Mouse (Mus musculus): ENCODE results near the gene Pdhb. TPM values are rescaled to one million over a fixed set of nuclear protein-coding genes. Genes with fewer than 3 reads are reported as not detected.

The Pdhb gene
- total and polyA plus RNA-seq, 3 experiments: 109 to 140 TPM; not detected in 1

GRCm38 (mm10) chr14:8215208-8215778 is 42.5 kb upstream of the Pdhb start (continued):
- peak; percentile 5; the same call in 1 of the 2 replicates for TF ChIP-seq ETS1 (IDR thresholded peaks at IDR 0.05; ENCODE audit: low read depth, low read length)
- no peak for TF ChIP-seq POLR2AphosphoS5 (IDR thresholded peaks at IDR 0.05; ENCODE audit: borderline replicate concordance, low read depth, low read length)

GRCm38 (mm10) chr14:8214299-8215207 is 41.7 kb upstream of the Pdhb start:
- peaks cover 10% of the 10 kb centered on the region for H3K79me2 ChIP-seq (ENCODE audit: control insufficient read depth, insufficient read depth, low read length, poor library complexity)
- peaks cover 0 to 3% of the 10 kb centered on the region in 2 experiments; a peak in 2 of 4 replicates for H3K36me3 ChIP-seq (ENCODE audit: control insufficient read depth in 1 of 2, insufficient read depth in 2 of 2, low read length in 2 of 2)
- peaks cover 0 to 2% of the 10 kb centered on the region in 2 experiments; a peak in 3 of 4 replicates for H3K27me3 ChIP-seq (ENCODE audit: control insufficient read depth in 1 of 2, insufficient read depth in 2 of 2, low read length in 2 of 2)
- peak; percentile 60; the same call in 1 of the 2 replicates for TF ChIP-seq MXI1 (IDR thresholded peaks at IDR 0.05; ENCODE audit: low read depth, low read length)
- TF ChIP-seq POLR2A (IDR thresholded peaks at IDR 0.05; ENCODE audit: control insufficient read depth in 1 of 2, insufficient read depth in 1 of 2, low read depth in 1 of 2, low read length in 2 of 2, poor library complexity in 1 of 2): peak; percentile 2 to 9; a peak in 1 of 4 replicates
- no peak for TF ChIP-seq KAT2A (conservative IDR thresholded peaks at IDR 0.05; ENCODE audit: low read depth, low read length)
- TF ChIP-seq TAL1 (IDR thresholded peaks at IDR 0.05; ENCODE audit: low read length): no peak
- TF ChIP-seq NELFE (IDR thresholded peaks at IDR 0.05; ENCODE audit: low read depth, low read length): 0 out of 2 replicates have a peak, but pooled peaks have one; percentile 9
- TF ChIP-seq MYB (IDR thresholded peaks at IDR 0.05; ENCODE audit: low read depth, low read length): no peak
- TF ChIP-seq MYC (IDR thresholded peaks at IDR 0.05; ENCODE audit: low read depth, low read length): 0 out of 2 replicates have a peak, but pooled peaks have one; percentile 27
- TF ChIP-seq ZKSCAN1 (IDR thresholded peaks at IDR 0.05; ENCODE audit: low read depth, low read length): no peak
- no peak for TF ChIP-seq E2F4 (IDR thresholded peaks at IDR 0.05; ENCODE audit: borderline replicate concordance, low read depth, low read length)
- peak; percentile 74 for TF ChIP-seq BHLHE40 (IDR thresholded peaks at IDR 0.05; ENCODE audit: borderline replicate concordance, low read depth, low read length)
- no peak for TF ChIP-seq SMC3 (IDR thresholded peaks at IDR 0.05; ENCODE audit: low read depth, low read length)
- TF ChIP-seq ELF1 (IDR thresholded peaks at IDR 0.05; ENCODE audit: low read depth, low read length): no peak
- H3K4me3 ChIP-seq (ENCODE audit: control insufficient read depth in 1 of 2, insufficient read depth in 1 of 2, low read depth in 2 of 2, low read length in 2 of 2): peak overlapping the region; percentile 98 to 99
- H3K9ac ChIP-seq (ENCODE audit: control insufficient read depth, low read depth, low read length, poor library complexity, severe bottlenecking): peak overlapping the region; percentile 86
- H3K4me1 ChIP-seq (ENCODE audit: control insufficient read depth in 1 of 2, insufficient read depth in 2 of 2, low read length in 2 of 2): 0 out of 4 replicates have a peak, but pooled peaks cover 0 to 3% of the 10 kb centered on the region in 2 experiments
- peak; percentile 62 for DNase-seq (ENCODE audit: low read depth, low spot score)
- H3K27ac ChIP-seq (ENCODE audit: control insufficient read depth, low read depth, low read length): peak overlapping the region; percentile 66
- no peaks in the 10 kb centered on the region for H3K9me3 ChIP-seq (replicated peaks; ENCODE audit: insufficient read depth, low read length)

- 0 out of 4 replicates have a peak, but pooled peaks cover 0 to 3% of the 10 kb centered on the region in 2 experiments for H3K4me1 ChIP-seq (ENCODE audit: control insufficient read depth in 1 of 2, insufficient read depth in 2 of 2, low read length in 2 of 2)
- peak within 1 kb of the TSS; percentile 66 for H3K27ac ChIP-seq (ENCODE audit: control insufficient read depth, low read depth, low read length)
- DNase-seq (ENCODE audit: low read depth, low spot score): peak; percentile 94
- TF ChIP-seq UBTF (IDR thresholded peaks at IDR 0.05; ENCODE audit: borderline replicate concordance, insufficient read depth, low read depth, low read length) (peak; percentile 88), RCOR1 (IDR thresholded peaks at IDR 0.05; ENCODE audit: low read depth, low read length) (no peak), MAZ (IDR thresholded peaks at IDR 0.05; ENCODE audit: low read depth, low read length) (peak; percentile 64; the same call in 1 of the 2 replicates), MYC (IDR thresholded peaks at IDR 0.05; ENCODE audit: low read depth, low read length) (no peak), MAX (IDR thresholded peaks at IDR 0.05; ENCODE audit: low read length) (0 out of 2 replicates have a peak, but pooled peaks have one; percentile 23), ZNF384 (IDR thresholded peaks at IDR 0.05; ENCODE audit: low read depth, low read length) (no peak), TCF12 (IDR thresholded peaks at IDR 0.05; ENCODE audit: low read depth, low read length) (peak; percentile 43), MAFK (IDR thresholded peaks at IDR 0.05; ENCODE audit: borderline replicate concordance, low read depth, low read length) (no peak), CHD1 (IDR thresholded peaks at IDR 0.05; ENCODE audit: low read depth, low read length) (no peak), USF1 (IDR thresholded peaks at IDR 0.05; ENCODE audit: low read depth, low read length) (no peak), KAT2A (conservative IDR thresholded peaks at IDR 0.05; ENCODE audit: low read depth, low read length) (no peak), BHLHE40 (IDR thresholded peaks at IDR 0.05; ENCODE audit: borderline replicate concordance, low read depth, low read length) (no peak), TBP (IDR thresholded peaks at IDR 0.05; ENCODE audit: low read depth, low read length) (no peak), ZKSCAN1 (IDR thresholded peaks at IDR 0.05; ENCODE audit: low read depth, low read length) (no peak), MYB (IDR thresholded peaks at IDR 0.05; ENCODE audit: low read depth, low read length) (no peak), HCFC1 (IDR thresholded peaks at IDR 0.05; ENCODE audit: low read depth, low read length) (no peak), NELFE (IDR thresholded peaks at IDR 0.05; ENCODE audit: low read depth, low read length) (no peak; the same call in 1 of the 2 replicates)
These were observed 41.0 kb upstream of the Pdhb start, which contains the start of gene Kctd6 for GRCm38 (mm10) chr14:8213803-8214224. TSS of gene Kctd6 (plus strand) at chr14:8214140.

More at GRCm38 (mm10) chr14:8213803-8214224, 41.0 kb upstream of the Pdhb start, which contains the start of gene Kctd6:
- Histone ChIP-seq H3K4me3 (ENCODE audit: control insufficient read depth in 1 of 2, insufficient read depth in 1 of 2, low read depth in 2 of 2, low read length in 2 of 2) (peak within 1 kb of the TSS; percentile 98 to 99), H3K79me2 (ENCODE audit: control insufficient read depth, insufficient read depth, low read length, poor library complexity) (peaks cover 10% of the 10 kb centered on the region), H3K9me3 (replicated peaks; ENCODE audit: insufficient read depth, low read length) (no peaks in the 10 kb centered on the region), H3K9ac (ENCODE audit: control insufficient read depth, low read depth, low read length, poor library complexity, severe bottlenecking) (peak within 1 kb of the TSS; percentile 86), H3K36me3 (ENCODE audit: control insufficient read depth in 1 of 2, insufficient read depth in 2 of 2, low read length in 2 of 2) (peaks cover 0 to 3% of the 10 kb centered on the region in 2 experiments; a peak in 2 of 4 replicates), H3K27me3 (ENCODE audit: control insufficient read depth in 1 of 2, insufficient read depth in 2 of 2, low read length in 2 of 2) (peaks cover 0 to 2% of the 10 kb centered on the region in 2 experiments; a peak in 3 of 4 replicates)

Data from MEL (cell line).